Mouse (Mus musculus) Patski (cell line): Measurements from ENCODE around the gene Acad9. TPM values are rescaled to one million over a fixed set of nuclear protein-coding genes. Genes with fewer than 3 reads are reported as not detected.

Experiments used
- ATAC-seq: fragments of 100-300 bp; one replicate; pipeline ENCODE4 v1.8.0; 2021
- CTCF ChIA-PET: fragments of 350-600 bp; sonication (Branson Sonifier 250); formaldehyde crosslinking; loops from one replicate; lab custom pipeline; 2022; ENCODE audit warnings: inconsistent platforms; lab: Charles Lee
- POLR2A ChIA-PET: fragments of 350-600 bp; sonication (Branson Sonifier 250); formaldehyde crosslinking; loops from one replicate; lab custom pipeline; 2022; ENCODE audit warnings: antibody characterized with exemption, inconsistent platforms; lab: Charles Lee
- DNase-seq: peaks from one replicate; pipeline ENCODE4 v3.0.0-alpha.2; 2011; ENCODE audit warnings: low read depth, low spot score
- H3K27me3 ChIP-seq: fragments of 371-371 bp; one replicate; pipeline ENCODE4 v1.5.1; 2021
- CTCF ChIP-seq: fragments of 100-300 bp; IDR thresholded peaks from one replicate; pipeline ENCODE4 v1.5.1; 2021
- in situ Hi-C: fragments of 300-500 bp; cut with MboI; formaldehyde crosslinking; loops from 3 replicates; pipeline ENCODE4 v1.11.1; 2018; ENCODE audit warnings: low pct_unique_long_range_greater_than_20kb, mixed read lengths
- polyA plus RNA-seq: library from polyadenylated mRNA; unstranded; gene quantifications from one replicate; pipeline ENCODE4 v1.2.3, GENCODE M21; 2021

Acad9 gene
- polyA plus RNA-seq, 1 experiment from 2014 or later = 64.5 TPM

DNA sequence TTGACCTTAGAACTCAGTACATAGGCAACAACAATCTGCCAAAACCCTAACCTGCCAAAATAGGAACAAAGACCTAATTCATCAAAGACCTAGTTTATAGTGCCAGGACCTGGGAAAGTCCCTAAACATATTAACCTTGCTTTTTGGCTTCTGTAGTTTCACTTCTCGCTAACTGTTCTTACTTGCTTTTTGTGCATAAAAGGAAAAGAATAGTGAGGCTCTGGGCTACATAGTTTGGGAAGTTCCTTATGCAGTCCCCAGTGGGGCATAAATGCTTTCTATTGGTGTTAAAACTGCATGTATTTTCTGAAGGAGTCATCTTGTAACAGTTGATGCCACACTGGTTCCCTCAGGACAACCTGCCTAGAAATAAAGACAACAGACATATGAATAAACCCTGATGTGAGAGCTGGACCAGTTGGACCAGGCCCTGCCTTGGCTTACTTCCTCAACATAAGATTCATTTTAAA lies 1.2 kb upstream of the Acad9 start:
- no peak for DNase-seq
- ATAC-seq = no peak
- peaks cover 25% of the 10 kb centered on the region for H3K27me3 ChIP-seq
- TF ChIP-seq CTCF = no peak
- CTCF ChIA-PET = interaction anchor here (1.2 to 1.5 kb wide), 3 partner anchors 23 to 372 kb away, joined by 3 read pairs; no protein-coding TSS in a partner anchor
- POLR2A ChIA-PET = no interaction called here
- in situ Hi-C loops = loop anchor here (5.0 kb wide), 2 partner anchors 87 to 372 kb away; no protein-coding TSS in a partner anchor

DNA sequence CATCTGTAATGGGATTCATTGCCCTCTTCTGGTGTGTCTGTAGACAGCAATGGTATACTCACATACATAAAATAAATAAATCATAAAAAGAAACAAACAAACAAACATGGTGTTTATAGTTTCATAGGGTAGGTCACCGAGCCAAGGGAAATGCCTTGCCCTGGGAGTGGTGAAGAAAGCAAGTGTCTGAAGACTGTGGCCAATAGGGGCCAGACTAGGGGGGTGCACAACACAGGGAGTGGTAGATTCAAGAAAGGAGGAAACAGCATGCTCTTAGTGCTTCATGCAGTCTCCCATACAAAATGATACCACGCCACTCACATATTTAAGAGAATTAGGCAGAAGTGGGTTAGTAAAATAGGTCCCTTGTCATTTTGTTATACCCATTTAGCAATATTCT lies 613 bp upstream of the Acad9 start:
- CTCF ChIA-PET = interaction anchor here (0.7 to 1.5 kb wide), 4 partner anchors 23 to 93 kb away, joined by 3 to 4 read pairs (median 3); no protein-coding TSS in a partner anchor
- POLR2A ChIA-PET = interaction anchor here (0.6 to 1.5 kb wide), 4 partner anchors 9 to 821 kb away, joined by 3 to 5 read pairs (median 4); no protein-coding TSS in a partner anchor
- H3K27me3 ChIP-seq = peaks cover 23% of the 10 kb centered on the region
- DNase-seq = no peak
- TF ChIP-seq CTCF = no peak
- ATAC-seq = no peak
- in situ Hi-C loops = no loop called here

DNA sequence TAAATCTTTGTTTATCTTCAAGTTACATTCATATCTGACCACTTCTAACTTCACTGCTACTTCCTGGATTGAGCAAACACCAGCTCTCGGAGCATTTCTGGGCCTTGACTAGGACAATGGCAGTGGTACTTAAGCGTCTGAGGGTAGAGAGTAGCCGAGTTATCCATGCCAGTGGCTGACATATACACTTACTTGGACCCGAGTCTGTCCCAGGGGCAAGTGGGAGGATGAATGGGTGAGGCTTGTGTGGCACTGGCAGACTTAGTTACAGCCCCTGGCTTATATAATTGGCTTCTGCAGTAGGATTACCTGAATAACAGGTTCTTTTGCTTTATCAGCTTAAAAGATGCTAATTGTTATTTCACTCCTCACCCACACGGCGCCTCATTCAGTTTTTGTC lies 2.0 kb downstream of the Acad9 start:
- in situ Hi-C loops = no loop called here
- ChIA-PET CTCF (no interaction called here), POLR2A (no interaction called here)
- H3K27me3 ChIP-seq = peaks cover under 1% of the 10 kb centered on the region
- ATAC-seq (no peak), DNase-seq (no peak)
- no peak for TF ChIP-seq CTCF

DNA sequence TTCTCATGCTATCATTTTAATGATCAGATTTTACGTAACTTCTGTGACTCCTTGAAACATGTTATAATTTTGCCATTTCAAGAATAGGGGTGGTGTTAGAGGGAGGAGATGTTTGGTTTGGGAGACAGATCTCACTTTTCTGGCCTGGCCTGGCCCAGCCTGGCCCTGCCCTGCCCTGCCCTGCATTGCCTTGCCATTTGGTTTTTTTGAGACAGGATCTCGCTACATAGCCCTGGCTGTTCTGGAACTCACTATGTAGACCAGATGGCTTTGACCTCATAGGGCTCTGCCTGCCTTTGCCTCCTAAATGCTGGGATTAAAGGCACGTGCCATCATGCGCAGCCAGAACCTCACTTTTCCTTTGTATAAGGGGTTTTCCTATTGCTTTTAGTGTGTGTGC lies 4.7 kb downstream of the Acad9 start:
- H3K27me3 ChIP-seq = no peaks in the 10 kb centered on the region
- CTCF ChIA-PET = no interaction called here
- TF ChIP-seq CTCF = no peak
- in situ Hi-C loops = no loop called here
- DNase-seq (no peak), ATAC-seq (no peak)
- POLR2A ChIA-PET = no interaction called here

- no peak for DNase-seq
- ChIA-PET CTCF (no interaction called here), POLR2A (no interaction called here)
- H3K27me3 ChIP-seq = no peaks in the 10 kb centered on the region
- ATAC-seq = no peak
- TF ChIP-seq CTCF = no peak
- in situ Hi-C loops = no loop called here
Observed at GRCm38 (mm10) chr3:36071047-36071446, 5.3 kb downstream of the Acad9 start.

- POLR2A ChIA-PET = interaction anchor here (1.2 kb wide), 1 partner anchor 8 kb away, joined by 5 read pairs; the partner anchor contains the start of gene Acad9
- CTCF ChIA-PET = no interaction called here
- no peak for DNase-seq
- in situ Hi-C loops = no loop called here
- no peaks in the 10 kb centered on the region for H3K27me3 ChIP-seq
- TF ChIP-seq CTCF = no peak
- ATAC-seq = no peak
Observed at GRCm38 (mm10) chr3:36074231-36074630, 8.5 kb downstream of the Acad9 start.

DNA sequence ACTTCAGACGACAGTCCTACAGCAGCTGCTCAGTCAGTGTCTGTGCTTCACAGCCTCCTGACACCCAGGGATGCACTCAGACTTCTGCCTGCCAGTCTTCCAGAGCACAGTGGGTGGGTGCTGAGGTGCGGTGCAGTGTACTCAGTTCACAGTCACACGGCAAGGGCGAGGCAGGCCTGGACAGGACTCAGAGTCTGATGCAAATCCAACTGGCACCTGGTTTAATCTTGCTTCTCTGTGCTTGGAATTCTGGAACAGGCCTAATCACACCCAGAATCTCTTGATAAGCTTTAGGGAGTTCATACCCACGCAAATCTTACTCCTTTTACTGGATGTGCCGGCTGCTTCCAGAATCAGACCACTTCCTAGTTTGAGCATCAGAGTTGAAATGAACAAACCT lies 9.7 kb downstream of the Acad9 start:
- in situ Hi-C loops = no loop called here
- DNase-seq (no peak), ATAC-seq (no peak)
- ChIA-PET POLR2A (no interaction called here), CTCF (interaction anchor here (2.6 kb wide), 1 partner anchor 16 kb away, joined by 9 read pairs; no protein-coding TSS in a partner anchor)
- H3K27me3 ChIP-seq = no peaks in the 10 kb centered on the region
- TF ChIP-seq CTCF = no peak

GRCm38 (mm10) chr3:36077386-36077785 lies 11.6 kb downstream of the Acad9 start:
- POLR2A ChIA-PET = no interaction called here
- no peaks in the 10 kb centered on the region for H3K27me3 ChIP-seq
- CTCF ChIA-PET = interaction anchor here (1.3 to 2.6 kb wide), 3 partner anchors 9 to 19 kb away, joined by 3 to 9 read pairs (median 5); no protein-coding TSS in a partner anchor
- no peak for ATAC-seq
- no peak for TF ChIP-seq CTCF
- in situ Hi-C loops = no loop called here
- DNase-seq = no peak

DNA sequence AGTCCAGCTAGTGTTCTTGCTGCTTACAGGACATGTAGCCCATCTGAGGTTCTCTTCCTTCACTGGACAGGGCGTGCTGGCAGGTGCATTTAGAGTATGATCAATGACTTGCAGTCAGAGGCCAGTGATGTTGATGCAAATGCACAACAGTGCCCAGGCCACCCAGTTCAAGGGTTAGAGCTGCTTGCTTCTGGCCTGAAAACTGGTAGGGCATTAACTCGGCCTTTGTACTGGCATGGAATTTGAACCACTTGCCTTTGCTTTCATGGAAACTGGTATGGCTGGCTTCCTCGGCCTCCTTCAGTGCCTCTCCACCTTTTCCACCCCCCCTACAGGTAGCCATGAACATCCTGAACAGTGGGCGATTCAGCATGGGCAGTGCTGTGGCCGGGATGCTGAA lies 14.1 kb downstream of the Acad9 start:
- no peak for ATAC-seq
- no peak for TF ChIP-seq CTCF
- ChIA-PET CTCF (interaction anchor here (1.2 to 1.5 kb wide), 2 partner anchors 10 to 13 kb away, joined by 4 to 5 read pairs; partner anchors contain the start of gene Acad9), POLR2A (interaction anchor here (1.3 kb wide), 1 partner anchor 14 kb away, joined by 4 read pairs; the partner anchor contains the start of gene Acad9)
- H3K27me3 ChIP-seq = no peaks in the 10 kb centered on the region
- DNase-seq = no peak
- in situ Hi-C loops = no loop called here

DNA sequence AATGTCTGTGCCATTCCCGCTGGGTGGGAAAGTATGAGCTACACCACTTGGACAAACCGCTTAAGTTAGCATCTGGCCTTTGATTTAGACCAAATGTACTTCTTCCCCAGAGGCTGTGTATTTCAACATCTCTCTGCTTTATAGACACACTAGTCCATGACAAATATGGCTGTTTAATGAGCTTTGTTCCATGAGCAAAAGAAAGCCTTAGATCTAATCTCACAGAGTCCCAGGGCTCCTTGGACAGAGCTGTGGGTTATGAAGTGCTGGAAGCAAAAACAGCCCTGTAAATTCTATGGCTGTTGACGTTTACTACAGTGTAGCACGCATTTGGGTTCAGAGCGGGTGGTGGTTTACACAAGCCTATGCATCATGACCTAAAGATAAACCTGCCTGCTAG lies 15.0 kb downstream of the Acad9 start:
- no peak for DNase-seq
- POLR2A ChIA-PET = no interaction called here
- TF ChIP-seq CTCF = no peak
- CTCF ChIA-PET = interaction anchor here (1.2 to 1.5 kb wide), 2 partner anchors 9 to 14 kb away, joined by 4 to 5 read pairs; partner anchors contain the start of gene Acad9
- in situ Hi-C loops = no loop called here
- no peaks in the 10 kb centered on the region for H3K27me3 ChIP-seq
- no peak for ATAC-seq

- DNase-seq = no peak
- ChIA-PET CTCF (interaction anchor here (1.1 kb wide), 1 partner anchor 17 kb away, joined by 4 read pairs; the partner anchor contains the start of gene Acad9), POLR2A (no interaction called here)
- no peaks in the 10 kb centered on the region for H3K27me3 ChIP-seq
- no peak for ATAC-seq
- in situ Hi-C loops = no loop called here
- TF ChIP-seq CTCF = no peak
Observed at GRCm38 (mm10) chr3:36082843-36083242, 17.1 kb downstream of the Acad9 start.
